Mouse (Mus musculus): ENCODE measurements around the gene Lipc. TPM values are rescaled to one million over a fixed set of nuclear protein-coding genes. Genes with fewer than 3 reads are reported as not detected.

Gene Lipc
- polyA plus RNA-seq, 1 experiment from 2014 or later = not detected

DNA sequence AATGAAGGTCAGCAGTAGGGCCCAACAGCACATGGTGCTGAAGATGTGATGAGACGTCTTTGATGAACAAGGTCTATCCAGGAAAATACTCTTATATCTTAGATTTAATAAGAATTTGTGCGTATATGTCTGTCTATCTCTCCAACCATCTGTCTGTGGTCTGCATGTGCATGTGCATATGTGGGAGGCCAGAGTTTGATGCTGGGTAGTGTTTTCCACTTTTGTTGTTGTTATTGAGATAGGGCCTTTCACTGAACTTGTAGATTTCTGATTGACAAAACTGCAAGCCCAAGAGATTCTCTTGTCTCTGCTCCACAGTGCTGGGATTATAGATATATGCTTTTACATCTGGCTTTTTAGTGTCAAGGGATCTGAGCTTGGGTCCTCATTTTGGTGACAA, 176.5 kb downstream of the Lipc start:
- H3K4me1 ChIP-seq (replicated peaks) = no peaks in the 10 kb centered on the region
- WGBS = 87% methylated on average over 2 of the region's 2 CpGs
- H3K4me3 ChIP-seq (replicated peaks) = no peak overlapping the region
- peaks cover 46% of the 10 kb centered on the region for H3K36me3 ChIP-seq
- no peaks in the 10 kb centered on the region for H3K27me3 ChIP-seq
- no peaks in the 10 kb centered on the region for H3K9me3 ChIP-seq
- H3K4me2 ChIP-seq = no peak overlapping the region
- H3K9ac ChIP-seq (replicated peaks) = no peak overlapping the region
- H3K27ac ChIP-seq = no peak overlapping the region
- no peak for ATAC-seq (ENCODE audit: insufficient number of reproducible peaks, insufficient read depth, low FRiP score, low TSS enrichment, low read depth)

- Histone ChIP-seq H3K4me1 (replicated peaks) (no peaks in the 10 kb centered on the region), H3K9me3 (no peaks in the 10 kb centered on the region), H3K27ac (no peak overlapping the region), H3K4me2 (no peak overlapping the region), H3K27me3 (no peaks in the 10 kb centered on the region), H3K36me3 (peaks cover 61% of the 10 kb centered on the region), H3K4me3 (replicated peaks) (no peak overlapping the region), H3K9ac (replicated peaks) (no peak overlapping the region)
- 93% methylated on average over 5 of the region's 5 CpGs for WGBS
- no peak for ATAC-seq (ENCODE audit: insufficient number of reproducible peaks, insufficient read depth, low FRiP score, low TSS enrichment, low read depth)
Observed at GRCm38 (mm10) chr9:70760974-70761373, 191.1 kb downstream of the Lipc start.

DNA sequence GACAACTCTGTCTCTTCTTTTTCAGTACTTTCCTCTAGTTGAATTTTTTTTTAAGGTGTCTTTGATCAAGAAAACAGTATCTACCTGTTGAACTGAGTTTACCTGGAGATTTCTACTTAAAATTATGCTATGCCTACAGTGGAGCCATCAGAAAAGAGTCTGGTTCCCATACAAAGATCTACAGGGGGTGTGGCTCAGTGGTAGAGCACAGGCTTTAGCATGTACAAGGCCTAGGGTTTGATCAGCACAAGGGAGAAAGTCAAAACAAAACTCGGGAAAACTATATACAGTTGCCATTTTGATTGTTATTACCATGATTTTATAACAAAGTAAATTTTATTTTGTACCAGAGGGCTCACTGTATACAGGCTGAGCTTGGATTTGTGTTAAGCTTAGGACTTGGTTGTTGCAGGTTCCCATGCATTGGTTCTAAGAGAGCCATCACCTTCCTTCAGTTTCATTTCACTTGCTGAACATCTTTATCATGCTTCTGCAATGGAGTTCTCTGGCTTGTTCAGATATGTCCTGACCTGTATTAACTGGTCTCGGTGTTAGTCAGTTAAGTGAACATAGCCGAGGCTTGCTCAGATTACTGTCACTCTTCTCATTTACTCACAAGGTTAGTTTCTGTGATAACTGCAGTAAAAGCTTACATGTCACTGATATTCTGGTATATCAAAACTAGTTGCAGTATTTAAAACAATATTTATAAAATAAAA, 200.4 kb downstream of the Lipc start:
- no peak overlapping the region for H3K9ac ChIP-seq (replicated peaks)
- peaks cover 40% of the 10 kb centered on the region for H3K36me3 ChIP-seq
- no peaks in the 10 kb centered on the region for H3K9me3 ChIP-seq
- no peaks in the 10 kb centered on the region for H3K4me1 ChIP-seq (replicated peaks)
- no peak overlapping the region for H3K27ac ChIP-seq
- H3K4me2 ChIP-seq = no peak overlapping the region
- no peak for ATAC-seq (ENCODE audit: insufficient number of reproducible peaks, insufficient read depth, low FRiP score, low TSS enrichment, low read depth)
- no peak overlapping the region for H3K4me3 ChIP-seq (replicated peaks)
- 82% methylated on average over 3 of the region's 3 CpGs for WGBS
- no peaks in the 10 kb centered on the region for H3K27me3 ChIP-seq

Small RNA genes within 50 kb of the gene (microRNA-seq; reads per million reads assigned to microRNA genes)
- gene Gm25149 = not detected

Other genes with a start within 250 kb of the Lipc start
- gene Aqp9, start 216.5 kb upstream of the Lipc start, polyA plus RNA-seq (2016; fragmentation: Nextera tagmentation; extraction: Ambion mirVana) = 0.13 and 0.20 TPM in 2 replicates

All from limb, embryonic 12.5 days (tissue).